Mouse (Mus musculus) intestine, postnatal 0 days (tissue): ENCODE results near the gene Vps50. TPM values are rescaled to one million over a fixed set of nuclear protein-coding genes. Genes with fewer than 3 reads are reported as not detected.
A peak's percentile ranks its signal among the peaks of the same experiment; 100 is the strongest.
"Not testable (repeated sequence)": the region's sequence is repeated elsewhere in the genome, so short reads cannot be mapped to it uniquely, and the experiment has no call there.

Source experiments
- ATAC-seq: fragments of 200-750 bp; cut with Nextera tagmentation; 2 replicates; pipeline ENCODE4 v1.8.0; 2017; ENCODE audit warnings: mild to moderate bottlenecking, moderate TSS enrichment, moderate library complexity
- H3K27ac ChIP-seq: fragments of 300-500 bp; sonication (generic); 2 replicates; pipeline ENCODE4 v1.5.1; 2014; ENCODE audit warnings: mild to moderate bottlenecking, low read depth, low read length, moderate library complexity
- H3K27me3 ChIP-seq: fragments of 300-500 bp; sonication (generic); replicated peaks from 2 replicates; pipeline ENCODE4 v1.6.1; 2014; ENCODE audit warnings: low read length, mixed read lengths; ENCODE audit not compliant: control insufficient read depth, insufficient read depth
- H3K36me3 ChIP-seq: fragments of 300-500 bp; sonication (generic); 2 replicates; pipeline ENCODE4 v1.6.1; 2014; ENCODE audit warnings: mild to moderate bottlenecking, moderate library complexity; ENCODE audit not compliant: control insufficient read depth, insufficient read depth
- H3K4me1 ChIP-seq: fragments of 300-500 bp; sonication (generic); replicated peaks from 2 replicates; pipeline ENCODE4 v1.6.1; 2014; ENCODE audit warnings: antibody characterized with exemption, low read length, mixed read lengths; ENCODE audit not compliant: control insufficient read depth, insufficient read depth
- H3K4me2 ChIP-seq: fragments of 300-500 bp; sonication (generic); replicated peaks from 2 replicates; pipeline ENCODE4 v1.6.1; 2014; ENCODE audit warnings: low read depth, mild to moderate bottlenecking, moderate library complexity
- H3K4me3 ChIP-seq: fragments of 300-500 bp; sonication (generic); 2 replicates; pipeline ENCODE4 v1.5.1; 2014; ENCODE audit warnings: low read depth, low read length
- H3K9ac ChIP-seq: fragments of 300-500 bp; sonication (generic); 2 replicates; pipeline ENCODE4 v1.6.1; 2014; ENCODE audit warnings: mild to moderate bottlenecking, low read depth, low read length
- H3K9me3 ChIP-seq: fragments of 300-500 bp; sonication (generic); 2 replicates; pipeline ENCODE4 v1.6.1; 2016; ENCODE audit warnings: mixed run types; ENCODE audit not compliant: control insufficient read depth
- CTCF ChIP-seq: sonication (generic); IDR thresholded peaks from 2 replicates; pipeline ENCODE4 v1.5.1; 2016; ENCODE audit warnings: low read depth, mild to moderate bottlenecking, control low read depth, antibody characterized with exemption, moderate library complexity
- WGBS: fragments of 180-500 bp; shearing (Covaris S2); extraction: QIAGEN DNeasy Blood & Tissue Kit; methylation state at CpG from one replicate; pipeline ENCODE4 v1.1.7; 2014; 5-methylcytosine and 5-hydroxymethylcytosine counted together
- polyA plus RNA-seq: library from polyadenylated mRNA; unstranded; fragments of >200 nt; fragmentation: Nextera tagmentation; extraction: Ambion mirVana; gene quantifications from 2 replicates; pipeline ENCODE4 v1.2.1, GENCODE M21; 2015

Gene Vps50
- polyA plus RNA-seq, 1 experiment from 2014 or later: 19.9 TPM

DNA sequence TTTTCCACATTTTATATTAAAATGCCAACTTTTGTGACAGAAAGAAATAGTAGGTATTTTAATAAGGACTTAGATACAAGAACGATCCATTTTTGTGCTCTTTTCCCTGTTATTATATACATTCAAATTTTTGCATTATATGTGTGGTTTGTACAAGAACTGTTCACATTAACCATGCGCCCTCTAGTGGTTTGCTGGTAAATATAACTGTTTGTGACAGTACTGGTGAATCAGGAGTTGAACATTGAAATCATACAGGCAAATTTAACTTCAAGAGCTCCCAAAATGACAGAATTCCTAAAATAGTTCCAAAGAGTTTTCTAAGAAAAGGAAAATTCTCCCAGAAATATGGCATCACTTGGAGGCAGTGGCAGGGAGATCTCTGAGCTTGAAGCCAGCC lies 2.0 kb upstream of the Vps50 start:
- H3K4me1 ChIP-seq: no peaks in the 10 kb centered on the region
- no peak for ATAC-seq
- no peaks in the 10 kb centered on the region for H3K36me3 ChIP-seq
- H3K27ac ChIP-seq: no peak overlapping the region
- no peak overlapping the region for H3K4me3 ChIP-seq
- WGBS: 6% methylated on average over 2 of the region's 2 CpGs
- TF ChIP-seq CTCF: peak; percentile 78
- H3K4me2 ChIP-seq: no peak overlapping the region
- 0 out of 2 replicates have a peak, but pooled peaks cover 2% of the 10 kb centered on the region for H3K27me3 ChIP-seq
- H3K9me3 ChIP-seq: no peaks in the 10 kb centered on the region
- no peak overlapping the region for H3K9ac ChIP-seq

DNA sequence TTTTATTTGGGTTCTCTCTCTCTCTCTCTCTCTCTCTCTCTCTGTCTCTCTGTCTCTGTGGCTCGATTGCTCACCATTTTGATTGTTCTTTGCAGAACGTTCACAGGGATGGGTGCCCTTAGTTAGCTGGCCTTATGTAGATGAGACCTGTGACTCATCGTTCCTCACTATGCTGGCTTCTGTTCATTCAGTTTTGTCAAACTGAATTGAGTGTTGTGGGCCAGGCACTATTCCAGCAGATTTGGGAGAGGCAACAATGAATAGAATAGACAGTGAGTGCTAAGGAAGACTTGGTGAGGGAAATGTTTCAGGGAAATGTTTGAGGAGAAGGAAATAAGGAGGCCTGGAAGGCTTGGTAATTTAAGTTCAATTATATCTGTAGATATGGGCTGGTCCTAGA lies 2.1 kb downstream of the Vps50 start:
- H3K9ac ChIP-seq: no peak overlapping the region

DNA sequence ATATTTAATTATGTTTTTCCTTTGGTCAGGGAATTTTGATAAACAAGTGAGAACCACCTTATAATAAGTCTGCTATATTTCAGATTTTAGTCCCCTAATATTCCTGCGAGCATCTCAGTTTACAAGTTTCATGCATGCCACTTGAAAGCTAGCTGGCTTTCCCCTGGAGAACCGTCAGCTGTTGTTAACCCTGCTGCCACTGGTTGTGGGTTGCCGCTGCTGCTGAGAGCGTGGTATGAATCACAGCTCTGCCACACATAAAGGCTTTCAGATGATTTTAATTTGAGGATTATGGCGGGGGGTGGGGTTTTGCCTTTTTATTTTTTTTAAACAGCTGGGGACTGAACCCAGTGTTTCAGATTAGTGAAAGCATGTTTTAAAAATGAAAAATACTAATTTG lies 7.1 kb downstream of the Vps50 start:
- WGBS: 83% methylated on average over 5 of the region's 5 CpGs
- Histone ChIP-seq H3K4me2 (no peak overlapping the region), H3K27me3 (no peaks in the 10 kb centered on the region), H3K9ac (no peak overlapping the region), H3K4me1 (no peaks in the 10 kb centered on the region), H3K27ac (no peak overlapping the region), H3K4me3 (no peak overlapping the region), H3K9me3 (no peaks in the 10 kb centered on the region), H3K36me3 (no peaks in the 10 kb centered on the region)
- no peak for ATAC-seq
- TF ChIP-seq CTCF: no peak

More for the DNA sequence above, 2.1 kb downstream of the Vps50 start:
- Histone ChIP-seq H3K4me1 (no peaks in the 10 kb centered on the region), H3K27ac (no peak overlapping the region), H3K27me3 (no peaks in the 10 kb centered on the region), H3K36me3 (no peaks in the 10 kb centered on the region), H3K4me2 (no peak overlapping the region), H3K4me3 (no peak overlapping the region), H3K9me3 (no peaks in the 10 kb centered on the region)
- WGBS: 87% methylated on average over 3 of the region's 3 CpGs
- TF ChIP-seq CTCF: no peak
- no peak for ATAC-seq

DNA sequence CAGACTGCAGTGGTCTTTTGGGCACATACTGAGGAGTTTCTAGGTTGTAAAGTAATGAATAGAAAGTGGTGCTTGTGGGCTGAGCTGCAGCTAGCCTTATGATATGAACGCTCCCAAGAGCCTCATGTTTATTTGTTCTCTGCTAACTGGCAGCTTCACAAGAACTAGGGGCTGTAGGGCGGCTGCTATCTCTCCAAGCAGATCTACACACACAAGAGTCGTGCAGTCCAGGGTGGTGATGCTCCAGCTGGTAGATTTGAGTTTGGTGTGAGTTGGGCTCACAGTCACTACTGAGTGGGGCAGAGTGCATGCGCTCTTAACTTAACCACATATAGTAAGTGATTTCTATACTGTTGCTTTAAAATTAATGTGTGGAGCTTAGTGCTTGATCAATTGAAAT lies 8.9 kb downstream of the Vps50 start:
- H3K36me3 ChIP-seq: no peaks in the 10 kb centered on the region
- no peak overlapping the region for H3K4me3 ChIP-seq
- no peak for TF ChIP-seq CTCF
- no peak overlapping the region for H3K4me2 ChIP-seq
- H3K9ac ChIP-seq: no peak overlapping the region
- no peaks in the 10 kb centered on the region for H3K27me3 ChIP-seq
- H3K9me3 ChIP-seq: no peaks in the 10 kb centered on the region
- H3K27ac ChIP-seq: no peak overlapping the region
- ATAC-seq: no peak
- no peaks in the 10 kb centered on the region for H3K4me1 ChIP-seq
- 61% methylated on average over 4 of the region's 4 CpGs for WGBS

DNA sequence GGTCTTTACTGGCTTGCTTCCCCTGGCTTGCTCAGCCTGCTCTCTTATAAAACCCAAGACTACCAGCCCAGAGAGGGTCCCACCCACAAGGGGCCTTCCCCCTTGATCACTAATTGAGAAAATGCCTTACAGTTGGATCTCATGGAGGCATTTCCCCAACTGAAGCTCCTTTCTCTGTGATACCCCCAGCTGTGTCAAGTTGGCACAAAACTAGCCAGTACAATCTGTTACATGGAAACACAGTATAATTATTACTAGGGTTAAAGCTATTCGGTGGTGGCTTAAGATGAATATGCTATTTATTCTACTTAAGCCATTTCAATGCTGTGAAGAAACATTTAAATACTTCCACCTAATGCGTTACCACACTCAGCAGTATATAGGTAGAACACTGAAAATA lies 10.0 kb downstream of the Vps50 start:
- not testable (repeated sequence) for ATAC-seq, H3K4me1 ChIP-seq

DNA sequence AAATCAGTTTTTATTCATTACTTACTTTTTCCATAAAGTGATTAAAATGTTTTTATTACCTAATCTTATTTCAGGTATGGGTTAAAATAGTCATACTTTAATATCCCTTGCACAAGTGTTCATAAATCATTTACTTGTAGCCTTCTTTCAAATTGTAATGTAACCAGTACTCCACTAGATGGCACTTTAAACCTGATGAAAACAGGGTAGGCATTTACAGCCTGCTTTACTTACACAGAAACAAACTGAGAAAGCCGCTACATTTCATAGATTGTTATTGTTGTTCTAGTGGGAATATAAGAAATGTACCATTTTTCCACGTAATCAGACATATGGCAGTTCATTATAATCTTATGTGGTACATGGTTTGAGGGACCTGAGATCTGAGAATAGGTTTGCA lies 11.6 kb downstream of the Vps50 start:
- H3K9ac ChIP-seq: no peak overlapping the region
- no peak overlapping the region for H3K4me2 ChIP-seq
- no peaks in the 10 kb centered on the region for H3K27me3 ChIP-seq
- WGBS: 10% methylated on average over 2 of the region's 2 CpGs
- H3K27ac ChIP-seq: no peak overlapping the region
- H3K4me1 ChIP-seq: no peaks in the 10 kb centered on the region
- no peak overlapping the region for H3K4me3 ChIP-seq
- no peaks in the 10 kb centered on the region for H3K36me3 ChIP-seq
- no peaks in the 10 kb centered on the region for H3K9me3 ChIP-seq
- TF ChIP-seq CTCF: peak; percentile 74
- ATAC-seq: peak; percentile 69

More for the DNA sequence above, 10.0 kb downstream of the Vps50 start:
- not testable (repeated sequence) for H3K36me3 ChIP-seq, H3K4me2 ChIP-seq, H3K9me3 ChIP-seq, H3K27ac ChIP-seq, H3K27me3 ChIP-seq, H3K4me3 ChIP-seq, H3K9ac ChIP-seq
- WGBS: 85% methylated on average over 2 of the region's 2 CpGs

- H3K9ac ChIP-seq: no peak overlapping the region
- H3K4me1 ChIP-seq: no peaks in the 10 kb centered on the region
- H3K36me3 ChIP-seq: no peaks in the 10 kb centered on the region
- no peak overlapping the region for H3K4me2 ChIP-seq
- TF ChIP-seq CTCF: no peak
- no peak for ATAC-seq
- no peak overlapping the region for H3K4me3 ChIP-seq
- no peaks in the 10 kb centered on the region for H3K27me3 ChIP-seq
- WGBS: 78% methylated on average over 10 of the region's 10 CpGs
- H3K9me3 ChIP-seq: no peaks in the 10 kb centered on the region
- H3K27ac ChIP-seq: no peak overlapping the region
These were observed 12.9 kb downstream of the Vps50 start for GRCm38 (mm10) chr6:3511116-3511515.
